Mouse (Mus musculus): ENCODE measurements around the gene Prep.
"Not testable (repeated sequence)": the region's sequence is repeated elsewhere in the genome, so short reads cannot be mapped to it uniquely, and the experiment has no call there.

The Prep gene

DNA sequence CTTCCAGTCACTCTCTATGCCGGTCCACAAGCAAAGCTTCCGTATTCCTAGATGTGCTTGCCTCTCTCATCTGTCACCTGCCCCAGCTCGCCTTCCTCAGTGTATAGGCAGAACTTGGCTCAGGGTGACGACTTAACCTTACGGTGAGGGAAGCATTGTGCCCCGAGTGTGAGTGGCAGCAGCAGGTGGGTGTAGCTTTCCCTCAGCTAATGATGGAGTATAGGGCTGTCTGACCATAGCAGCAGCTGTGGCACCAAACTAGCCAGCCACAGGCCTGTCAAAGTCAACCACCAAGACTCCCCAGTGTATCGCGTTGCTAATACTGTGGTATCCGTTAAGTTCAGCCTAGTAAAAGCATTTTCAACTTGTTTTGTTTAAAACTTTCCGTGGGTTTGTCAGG is 9.6 kb downstream of the Prep start:
- DNase-seq = no peak

DNA sequence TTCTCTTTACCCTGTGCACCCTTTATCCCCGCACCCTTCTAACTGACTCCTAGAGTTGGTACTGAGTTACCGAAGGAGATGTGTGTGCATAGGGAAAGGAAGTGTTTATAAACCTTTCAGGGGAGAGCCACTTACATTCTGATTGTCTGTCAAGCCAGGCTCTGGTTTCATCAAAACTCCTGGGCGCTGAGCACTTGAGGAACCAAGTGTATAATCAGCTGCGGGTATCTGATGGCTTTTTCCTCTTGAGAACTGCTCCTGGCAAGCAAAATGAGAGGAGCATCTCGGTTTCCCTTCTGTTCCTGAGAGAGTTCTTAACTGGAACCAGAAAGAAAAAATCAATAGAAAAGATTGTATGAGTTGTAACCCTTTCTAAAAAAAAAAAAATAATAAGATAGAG is 10.3 kb downstream of the Prep start:
- no peak for DNase-seq

DNA sequence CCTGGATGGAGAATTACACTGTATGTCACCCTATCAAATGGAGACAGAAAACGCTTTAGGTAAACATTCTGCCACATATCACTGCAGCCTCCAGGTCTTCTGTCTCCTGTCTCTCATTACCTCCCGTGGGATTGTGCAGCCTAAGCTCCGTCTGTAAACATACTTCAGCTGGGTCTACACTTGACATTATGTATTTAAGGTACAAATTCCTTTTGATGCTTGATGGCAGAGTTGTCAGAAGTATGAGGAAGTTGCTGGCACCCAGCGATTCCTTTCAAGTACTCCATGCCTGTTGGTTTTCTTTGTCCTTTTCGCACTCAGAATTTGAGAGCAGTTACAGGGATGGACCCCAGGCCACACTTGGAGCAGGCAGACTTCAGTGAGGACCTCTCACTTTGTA is 12.8 kb downstream of the Prep start:
- DNase-seq = no peak

DNA sequence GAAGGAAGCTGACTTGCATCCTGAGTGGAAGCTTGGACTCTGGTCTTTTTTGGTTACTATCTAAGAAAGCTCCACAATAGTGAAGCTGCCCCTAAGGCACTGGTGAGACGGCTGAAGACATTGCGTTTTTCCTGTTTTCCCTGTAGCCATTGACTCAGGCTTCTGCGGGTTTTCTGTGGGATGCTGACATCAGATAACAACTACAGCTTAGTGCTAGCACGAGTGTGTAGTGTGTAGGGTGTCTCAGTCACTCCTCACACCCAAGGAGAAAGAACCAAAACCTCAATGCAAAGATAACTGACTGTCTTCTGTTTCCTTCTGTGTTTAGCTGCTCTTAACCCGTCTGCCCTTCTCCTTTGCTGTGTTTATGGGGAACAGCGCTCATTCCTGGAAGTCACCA is 13.5 kb downstream of the Prep start:
- no peak for DNase-seq

DNA sequence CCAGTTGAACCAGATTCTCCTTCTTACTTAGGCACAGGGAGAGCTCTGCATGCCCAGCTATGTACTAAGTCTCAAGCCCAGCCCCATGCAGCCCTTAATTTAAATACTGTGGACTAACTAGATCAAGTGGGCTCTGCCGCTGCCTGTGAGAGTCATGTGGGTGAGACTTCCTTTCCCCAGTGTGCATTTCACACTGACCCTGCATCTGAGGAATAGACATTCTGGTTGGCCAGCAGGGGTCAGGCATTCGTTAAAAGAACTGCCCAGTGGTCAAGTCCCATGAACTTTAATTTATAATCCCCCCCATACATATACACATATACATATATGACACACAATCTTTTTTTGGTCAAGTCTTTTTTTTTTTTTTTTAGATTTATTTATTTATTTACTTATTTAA is 15.7 kb downstream of the Prep start:
- DNase-seq = no peak

DNA sequence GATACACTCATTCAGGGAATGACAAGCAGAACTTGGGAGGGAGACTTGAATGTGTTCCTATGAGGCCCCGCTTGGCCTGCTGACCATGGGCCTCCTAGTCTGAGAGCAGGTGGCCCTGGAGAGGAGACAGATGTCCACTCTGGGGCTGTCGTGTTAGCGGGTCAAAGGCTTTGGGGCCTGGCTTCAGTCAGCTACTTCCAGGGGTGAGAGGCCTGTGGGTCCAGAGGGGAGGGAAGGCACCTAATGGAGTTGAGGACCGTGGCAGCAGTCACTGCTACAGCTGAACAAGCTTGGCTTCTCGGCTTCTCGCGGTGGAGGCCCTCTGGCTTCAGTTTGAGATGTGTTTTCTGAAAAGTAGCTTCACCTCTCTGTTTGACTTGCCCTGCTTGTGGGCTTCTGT is 17.0 kb downstream of the Prep start:
- not testable (repeated sequence) for DNase-seq

DNA sequence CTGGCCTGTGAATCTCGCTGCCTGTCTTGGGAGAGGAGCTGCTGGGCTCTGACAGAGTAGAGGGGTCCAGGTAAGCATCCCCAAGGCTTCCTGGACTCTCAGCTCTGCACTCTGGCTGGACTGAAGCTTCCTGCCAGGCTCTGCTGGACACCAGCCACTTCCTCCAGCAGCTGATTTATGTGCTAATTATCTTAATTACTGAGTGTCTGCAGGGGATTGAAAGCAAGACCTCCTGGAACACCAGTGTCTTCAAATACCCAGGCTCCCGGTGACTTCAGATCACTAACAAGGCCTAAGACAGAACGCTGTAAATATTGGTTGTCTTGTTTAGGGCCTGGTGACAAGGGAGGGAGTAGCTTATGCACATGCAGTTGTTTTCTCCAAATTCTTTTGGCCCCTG is 17.5 kb downstream of the Prep start:
- DNase-seq = no peak

DNA sequence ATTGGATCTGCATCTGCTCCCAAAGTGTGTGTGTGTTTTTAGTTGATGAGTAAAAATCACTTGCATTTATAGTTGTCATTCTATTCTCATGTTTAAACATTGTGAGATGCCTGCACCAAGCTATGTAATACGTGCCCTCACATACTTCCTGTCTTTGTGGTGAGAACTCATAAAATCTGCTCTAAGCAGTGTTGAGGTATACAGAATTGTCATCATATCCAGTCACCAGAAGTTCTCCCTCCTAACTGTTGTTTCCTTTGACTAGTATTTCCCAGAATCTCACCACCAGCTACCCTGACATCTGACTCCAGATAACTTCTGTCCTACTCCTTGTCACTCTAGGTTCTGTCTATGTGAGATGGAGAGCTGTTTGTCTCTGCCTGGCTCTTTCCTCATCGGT is 18.3 kb downstream of the Prep start:
- no peak for DNase-seq

DNA sequence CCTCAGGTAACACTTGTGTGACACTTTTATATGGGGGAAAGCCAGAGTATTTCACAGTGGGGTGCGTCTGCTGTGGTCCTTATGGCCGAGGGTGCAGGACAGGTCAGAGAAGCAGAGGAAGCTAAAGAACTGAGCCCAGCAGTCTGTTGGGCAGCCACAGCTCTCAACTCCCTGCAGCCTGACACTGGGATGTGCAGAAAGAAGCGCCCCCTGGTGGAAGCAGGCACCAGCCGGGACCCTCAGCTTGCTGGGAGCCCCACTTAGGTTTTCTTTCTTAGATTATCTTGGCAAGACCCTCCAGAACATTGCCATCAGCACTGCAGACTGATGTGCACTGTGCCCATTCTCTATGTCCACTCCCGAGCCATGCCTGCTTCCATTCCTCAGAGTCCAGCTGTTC is 19.6 kb downstream of the Prep start:
- peak; percentile 52 for DNase-seq

DNA sequence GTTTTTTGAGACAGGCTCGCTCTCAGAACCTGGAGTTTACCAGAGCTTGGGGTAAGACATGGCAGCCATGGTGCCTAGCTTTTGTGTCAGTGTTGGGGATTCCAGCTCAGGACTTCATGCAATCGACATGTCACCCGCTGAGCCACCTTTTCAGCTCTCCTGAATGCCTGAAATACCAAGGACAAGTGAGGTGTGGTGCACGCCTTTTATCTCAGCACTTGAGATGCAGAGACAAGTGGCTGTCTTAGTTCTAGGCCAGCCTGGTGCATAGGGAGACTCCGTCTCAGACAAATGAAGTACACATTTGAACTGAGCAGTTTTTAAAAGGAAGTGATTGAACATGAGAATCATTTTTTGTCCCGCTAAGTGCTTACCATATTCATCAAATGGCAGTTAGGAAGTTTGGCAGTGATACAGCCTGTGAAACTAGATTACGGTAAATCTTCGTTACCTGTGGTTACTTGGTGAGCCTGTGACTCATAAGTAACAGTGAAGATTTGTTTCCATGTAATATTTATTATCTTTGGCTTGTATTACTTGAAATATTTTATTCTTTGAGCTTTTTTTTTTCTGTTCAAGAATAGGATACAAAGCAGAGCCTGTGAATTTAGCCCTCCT is 24.6 kb downstream of the Prep start:
- no peak for DNase-seq

DNA sequence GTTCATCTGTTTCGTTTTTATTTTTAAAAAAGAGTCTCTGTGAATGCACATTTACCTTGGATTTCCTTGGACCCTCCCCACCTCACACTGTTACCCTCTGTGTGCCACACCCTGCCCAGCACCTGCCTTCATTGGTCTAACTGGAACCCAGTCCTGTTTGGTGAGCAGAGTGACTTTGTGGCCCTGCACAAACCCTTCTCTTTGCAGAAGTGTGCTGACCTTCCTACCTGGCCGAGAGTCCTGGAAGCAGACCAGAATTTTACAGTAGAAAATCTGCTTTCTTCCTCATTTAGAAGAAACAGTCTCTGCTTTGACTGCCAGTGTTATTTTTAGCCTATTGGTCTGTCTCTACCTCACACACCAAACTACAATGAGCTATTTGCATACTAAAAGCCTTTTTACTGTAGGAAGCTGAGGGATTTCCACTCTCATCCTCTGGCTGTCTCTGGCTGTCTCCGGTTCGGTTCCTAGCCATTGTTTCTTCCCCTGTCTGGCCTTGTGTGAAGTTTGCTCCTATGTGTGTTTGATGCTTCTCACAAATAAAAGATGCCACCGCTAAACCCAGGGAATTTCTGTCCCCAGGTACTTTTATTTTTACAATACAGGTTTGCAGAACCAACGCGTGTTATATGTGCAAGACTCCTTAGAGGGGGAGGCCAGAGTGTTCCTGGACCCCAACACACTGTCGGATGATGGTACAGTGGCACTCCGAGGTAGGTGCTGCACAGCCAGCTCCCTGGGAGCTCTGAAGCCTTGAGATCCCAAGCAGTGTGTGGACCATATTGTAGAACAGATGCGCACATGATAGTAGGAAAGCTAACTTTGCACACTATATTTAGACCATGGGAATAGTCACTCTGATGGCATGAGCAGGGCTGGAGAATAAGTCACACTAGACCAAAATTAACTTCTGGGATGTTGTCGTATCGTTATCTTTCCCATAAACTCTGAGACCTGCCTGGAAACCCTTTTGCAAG is 25.4 kb downstream of the Prep start:
- no peak for DNase-seq

DNA sequence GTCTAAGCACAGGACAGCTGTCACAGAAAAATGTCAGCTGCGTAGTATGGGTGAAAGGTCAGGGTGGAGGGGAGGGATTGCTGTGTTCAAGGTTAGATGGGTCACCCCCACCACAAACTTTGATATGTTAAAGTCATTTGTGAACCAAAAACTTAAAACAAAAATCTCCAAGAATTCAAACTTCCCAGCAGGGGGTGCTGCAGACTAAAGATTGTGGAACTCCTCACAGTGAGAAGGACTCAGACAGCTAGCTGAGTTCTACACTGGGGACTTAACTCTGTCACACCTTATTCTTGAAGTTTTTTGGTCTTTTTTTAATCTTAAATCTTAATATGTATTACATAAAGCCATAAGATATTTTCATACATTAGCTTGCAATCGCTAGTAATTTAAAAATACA is 31.7 kb downstream of the Prep start:
- peak; percentile 74 for DNase-seq

DNA sequence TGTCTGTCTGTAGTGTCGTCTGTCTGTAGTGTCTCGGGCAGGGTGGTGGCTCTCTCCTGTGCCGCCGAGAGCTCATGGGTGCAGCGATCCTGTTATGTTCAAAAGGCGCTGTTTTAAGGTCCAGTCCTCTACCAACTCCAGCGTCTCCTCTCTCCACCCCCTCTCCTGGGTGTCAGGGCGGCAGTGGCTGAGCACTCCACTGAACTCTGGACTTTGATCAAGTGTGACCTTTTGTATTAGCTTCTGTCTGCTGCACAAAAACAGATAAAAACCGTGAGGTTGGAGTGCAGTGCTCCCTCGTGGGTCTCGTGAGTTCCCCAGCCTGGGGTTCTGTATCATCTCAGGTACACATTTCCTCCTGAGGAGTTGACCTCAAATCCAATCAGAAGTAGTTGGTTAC is 33.5 kb downstream of the Prep start:
- DNase-seq = no peak

DNA sequence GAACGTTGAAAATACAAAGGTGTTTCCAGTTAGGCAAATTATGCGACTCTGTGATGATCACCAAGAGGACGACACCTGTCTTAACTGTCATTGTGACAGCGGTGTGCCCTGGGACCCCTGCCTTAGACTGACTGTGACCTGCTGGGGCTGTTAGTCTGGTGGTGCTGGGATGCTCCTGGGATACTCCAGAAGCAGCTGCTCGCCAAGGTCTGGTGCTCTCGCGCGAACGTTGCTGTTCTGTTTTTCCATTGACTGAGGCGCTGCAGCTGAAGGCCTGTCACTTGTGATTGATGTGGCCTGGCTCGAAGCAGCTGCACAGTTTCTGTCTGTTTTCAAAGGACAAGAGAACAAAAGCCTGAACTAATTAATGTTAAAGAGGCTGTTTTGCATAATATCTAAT is 36.2 kb downstream of the Prep start:
- no peak for DNase-seq

DNA sequence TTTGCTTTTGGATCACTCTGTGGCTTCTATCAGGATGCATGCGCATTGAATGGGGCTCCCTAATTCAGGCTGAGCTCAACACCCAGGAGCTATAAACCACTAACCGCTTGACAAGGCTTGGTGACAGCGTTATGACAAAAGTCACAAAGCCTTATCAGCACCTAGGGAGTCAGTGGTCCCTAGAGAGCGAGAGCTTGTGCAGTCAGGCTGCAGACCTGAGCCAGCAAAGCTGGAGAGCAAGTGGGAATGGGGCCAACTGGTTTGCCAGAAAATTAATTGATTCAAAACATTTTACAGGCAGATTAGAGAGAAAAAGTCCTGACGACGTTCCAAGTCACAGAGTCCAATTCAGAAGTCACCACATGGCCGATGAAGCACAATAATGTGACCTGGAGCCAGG is 37.1 kb downstream of the Prep start:
- DNase-seq = no peak

DNA sequence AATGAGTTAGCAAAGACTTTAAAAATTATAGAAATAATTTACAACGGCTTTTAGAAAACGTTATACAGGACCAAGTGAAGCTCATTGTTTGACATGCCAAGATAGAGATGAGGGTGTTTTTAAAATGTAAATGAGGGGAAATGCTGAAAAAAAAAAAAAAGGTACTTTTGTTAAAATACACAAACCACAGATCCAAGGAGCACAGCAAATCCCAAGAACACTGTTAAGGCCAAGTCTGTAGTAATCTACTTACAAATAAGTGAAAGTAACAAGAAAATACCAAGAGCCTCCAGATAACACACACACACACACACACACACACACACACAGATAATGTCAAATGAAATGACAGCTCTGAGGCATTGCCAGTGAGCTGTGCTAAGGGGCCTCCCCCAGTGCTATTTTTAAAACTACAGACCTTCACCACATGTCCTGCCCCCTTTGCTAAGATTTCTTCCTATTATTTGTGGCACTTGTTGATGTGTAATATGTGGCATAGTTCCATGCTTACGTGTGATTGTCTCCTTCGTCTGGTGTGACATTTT is 37.6 kb downstream of the Prep start:
- DNase-seq = no peak

DNA sequence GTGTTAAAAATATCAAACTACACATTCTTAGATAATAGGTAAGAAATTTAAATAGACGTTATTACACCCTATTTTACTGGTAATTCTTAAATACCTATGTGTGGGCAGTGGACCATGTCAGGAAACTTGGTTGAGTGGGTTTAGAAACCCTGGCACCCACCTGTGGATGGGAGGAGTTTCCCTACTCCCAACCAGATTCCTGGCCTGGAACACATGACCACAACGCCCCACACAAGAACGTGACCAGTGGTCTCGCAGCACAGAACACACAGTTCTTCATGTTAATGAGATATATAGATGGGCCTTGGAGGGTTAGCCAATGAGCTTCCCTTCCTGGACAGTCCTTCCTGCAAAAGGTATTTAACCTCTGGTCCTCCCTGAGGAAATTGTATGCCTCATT is 39.5 kb downstream of the Prep start:
- DNase-seq = no peak

DNA sequence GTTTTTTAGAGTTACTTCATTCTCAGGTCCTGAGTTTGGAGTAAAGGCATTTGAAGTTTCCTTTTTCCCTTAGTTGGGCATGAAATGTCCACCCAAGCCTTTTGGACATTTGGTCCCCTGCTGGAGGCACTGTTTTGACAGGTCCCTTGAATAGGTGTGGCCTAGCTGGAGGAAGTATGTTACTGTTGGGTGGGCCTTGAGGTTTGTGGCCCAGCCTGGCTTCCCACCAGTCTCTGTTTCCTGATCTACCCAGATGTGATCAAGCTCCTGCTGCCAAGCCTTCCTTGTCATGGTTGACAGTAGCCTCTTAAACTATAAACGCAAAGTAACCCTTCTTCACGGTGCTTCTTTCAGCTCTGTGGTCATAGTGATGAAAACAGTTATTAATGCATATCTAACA is 40.3 kb downstream of the Prep start:
- no peak for DNase-seq

DNA sequence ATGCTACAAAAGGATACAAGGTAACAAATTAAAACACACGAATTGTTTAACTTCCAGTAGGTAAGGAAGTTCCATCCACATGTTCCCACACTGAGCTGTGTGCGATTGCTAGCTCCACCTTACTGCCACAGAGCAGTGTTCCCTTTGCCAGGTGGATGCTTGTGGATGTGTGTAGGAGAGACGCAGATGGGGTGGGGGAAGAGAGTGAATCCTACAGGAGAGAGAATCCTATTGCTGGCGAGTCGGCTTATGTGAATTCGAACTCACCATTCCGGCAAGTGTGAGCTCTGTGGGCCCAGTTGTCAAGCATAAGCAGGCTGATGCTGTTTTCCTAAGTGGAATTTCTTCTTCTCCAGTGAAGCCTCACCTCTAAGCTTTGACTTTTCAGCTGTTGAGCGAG is 42.0 kb downstream of the Prep start:
- DNase-seq = no peak

DNA sequence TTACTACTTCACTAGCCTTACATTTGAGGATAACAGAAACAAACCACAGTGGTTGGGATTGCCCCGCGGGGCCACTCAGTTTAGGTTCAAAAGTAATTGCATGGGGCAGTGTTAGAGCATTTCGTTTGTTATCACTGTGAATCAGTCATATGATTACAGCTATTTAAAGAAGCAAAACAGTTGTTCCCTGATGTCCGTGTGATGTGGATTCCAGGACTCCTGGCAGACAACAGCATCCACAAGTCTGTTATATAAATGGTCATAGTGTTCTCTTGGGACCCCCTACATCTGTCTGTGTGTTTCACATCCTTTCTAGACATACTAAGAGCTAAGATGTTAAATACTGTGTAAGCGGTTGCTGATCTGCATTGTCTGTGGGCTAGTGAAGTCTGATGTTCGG is 43.0 kb downstream of the Prep start:
- DNase-seq = no peak

DNA sequence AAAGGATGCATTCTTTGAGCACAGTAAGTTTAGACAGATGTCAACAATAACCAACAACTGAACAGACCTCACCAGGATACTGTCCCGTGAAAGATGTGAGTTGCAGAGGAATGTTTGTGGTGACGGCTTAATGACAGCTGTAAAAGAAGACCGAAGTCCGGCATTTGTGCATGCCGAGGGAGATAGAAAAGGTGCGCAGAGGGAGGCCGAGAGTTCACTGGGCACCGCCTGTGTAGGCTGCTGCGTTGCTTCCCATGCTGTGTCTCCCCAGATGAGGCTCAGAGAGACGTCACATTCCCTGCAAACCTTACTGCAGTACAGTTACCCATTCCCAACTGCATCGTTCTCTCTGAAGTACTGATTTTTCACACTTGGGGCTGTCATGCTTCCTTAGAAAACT is 45.9 kb downstream of the Prep start:
- no peak for DNase-seq

DNA sequence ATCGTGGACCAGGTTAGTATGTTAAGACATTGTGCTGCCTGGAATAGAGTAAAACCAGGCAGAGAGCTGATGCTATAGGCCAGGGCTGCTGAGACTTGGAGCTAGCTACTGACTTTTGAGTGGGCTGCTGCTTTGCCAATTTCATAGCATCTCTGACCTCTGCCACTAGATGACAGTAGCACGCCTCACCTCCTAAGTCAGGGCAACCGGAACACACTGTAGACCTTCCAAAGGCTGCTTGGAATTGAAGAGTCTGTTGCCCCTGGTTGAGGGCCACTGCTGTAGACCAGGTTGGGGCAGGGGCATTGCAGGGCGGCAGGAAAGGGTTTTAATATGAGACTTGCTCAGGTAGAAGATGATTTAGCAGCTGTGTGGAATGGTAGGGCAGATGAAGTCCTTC is 47.5 kb downstream of the Prep start:
- no peak for DNase-seq

DNA sequence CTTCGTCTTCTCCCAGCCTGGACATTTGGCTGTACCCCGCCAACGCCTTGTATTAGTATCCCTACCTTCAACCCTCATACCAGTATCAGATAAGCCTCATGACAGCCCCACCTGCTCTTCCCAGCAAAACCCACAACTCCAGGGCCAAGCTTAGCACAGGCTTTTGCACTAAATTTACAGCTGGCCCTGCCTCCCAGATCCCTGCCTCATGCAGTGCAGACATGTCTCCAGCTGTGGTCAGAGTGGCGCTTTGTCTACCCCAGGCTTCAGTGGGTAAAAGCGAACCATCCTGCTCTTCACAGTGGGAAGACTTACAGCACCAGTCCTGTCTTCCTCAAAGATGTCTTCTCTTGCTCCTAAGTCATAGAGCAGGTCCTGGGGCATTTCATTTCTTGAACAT is 49.8 kb downstream of the Prep start:
- DNase-seq = no peak

DNA sequence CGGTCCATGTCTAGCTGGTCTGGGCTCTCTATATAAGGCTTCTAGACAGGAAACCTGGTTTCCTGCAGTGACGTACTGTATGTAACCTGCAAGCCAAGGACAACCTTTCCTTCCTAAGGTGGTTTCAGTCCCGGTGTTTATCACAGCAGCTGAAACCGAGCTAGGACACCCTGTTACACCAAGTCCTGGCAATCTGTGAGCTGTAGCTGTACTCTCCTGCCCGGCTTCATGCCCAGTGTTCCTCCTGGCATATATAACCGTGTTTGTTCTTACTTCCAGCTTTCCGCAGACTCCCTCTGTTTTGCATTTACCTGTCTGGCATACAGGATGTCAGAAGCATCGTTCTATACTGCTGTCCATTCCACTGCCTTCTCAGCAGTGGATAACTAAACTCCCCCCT is 51.4 kb downstream of the Prep start:
- no peak for DNase-seq

All from right cerebral cortex, postnatal 4 days (tissue).